Mouse (Mus musculus): ENCODE measurements at regions not wholly inside any gene's neighbourhood (a gene's known extent, or its start where the extent isn't known, plus 50 kb on each side); places are given as distances from the start of the nearest gene placed in this dataset.

GRCm38 (mm10) chr13:26382154-26382553 is 387.8 kb downstream of the Hdgfl1 start:
- TF ChIP-seq CTCF (IDR thresholded peaks at IDR 0.05; ENCODE audit: low read depth), result no peak
- no peak for TF ChIP-seq EP300 (IDR thresholded peaks at IDR 0.05; ENCODE audit: low read depth)
